Mouse (Mus musculus) monocyte, adult 2 months (primary cell): Measurements from ENCODE around the gene Hdac2.

Experiments used
- DNase-seq, 2 experiments: peaks; one replicate each; pipeline ENCODE4 v3.0.0; 2022; ENCODE audit warnings: low spot score in 2 of 2, low read depth in 1 of 2

Gene Hdac2

GRCm38 (mm10) chr10:36974086-36974675, at the start of gene Hdac2:
TSS of gene Hdac2 (plus strand) at chr10:36974544.
- peak; percentile 42 to 68 for DNase-seq

DNA sequence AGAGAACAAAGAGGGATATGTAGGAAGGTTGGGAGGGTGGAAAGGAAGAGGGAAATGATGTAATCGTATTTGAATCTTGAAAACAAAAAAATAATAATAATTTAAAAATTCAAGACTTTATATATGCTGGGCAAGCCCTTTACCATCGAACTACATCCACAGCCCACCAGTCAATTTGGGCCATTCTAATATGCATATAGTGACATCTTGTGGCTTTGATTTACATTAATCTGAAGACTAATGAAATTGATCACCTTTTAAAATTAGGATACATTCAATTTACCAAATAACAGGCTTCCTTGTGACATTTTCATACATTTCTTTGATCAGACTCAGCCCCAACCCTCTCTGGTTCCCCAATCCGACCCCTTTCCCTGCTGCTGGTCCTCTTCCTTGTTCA, 46.1 kb upstream of the Hdac2 start:
- no peak for DNase-seq

DNA sequence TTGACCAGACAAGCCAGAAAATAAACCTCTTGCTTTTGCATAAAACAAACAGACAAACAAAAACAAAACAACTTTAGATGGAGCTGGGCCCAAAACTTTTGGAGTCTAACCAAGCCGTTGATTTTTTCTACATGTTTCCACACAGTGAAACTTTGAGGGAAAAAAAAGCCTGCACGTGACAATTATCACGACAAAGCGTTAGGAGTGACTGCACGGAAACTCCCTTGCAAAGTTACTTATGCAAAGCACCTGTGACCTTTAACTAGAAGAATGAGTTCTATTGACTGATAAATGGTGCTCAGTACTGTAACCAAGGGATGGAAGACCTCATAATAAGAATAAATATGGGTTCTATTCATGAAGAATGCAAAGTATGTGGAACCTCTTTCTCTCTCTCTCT, 38.5 kb upstream of the Hdac2 start:
- DNase-seq, result no peak

- no peak for DNase-seq
Measured at GRCm38 (mm10) chr10:36936271-36936670, 38.1 kb upstream of the Hdac2 start.

DNA sequence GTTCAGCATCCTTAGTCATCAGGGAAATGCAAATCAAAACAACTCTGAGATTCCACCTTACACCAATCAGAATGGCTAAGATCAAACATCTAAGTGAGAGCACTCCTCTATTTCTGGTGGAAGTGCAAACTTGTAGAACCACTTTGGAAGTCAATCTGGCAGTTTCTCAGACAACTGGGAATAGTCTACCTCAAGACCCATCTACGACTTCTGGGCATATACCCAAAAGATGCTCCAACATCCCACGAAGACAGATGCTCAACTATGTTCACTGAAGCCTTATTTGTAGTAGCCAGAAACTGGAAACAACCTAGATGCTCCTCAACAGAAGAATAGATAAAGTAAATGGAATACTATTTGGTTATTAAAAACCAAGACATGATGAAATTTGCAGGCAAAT, 22.6 kb upstream of the Hdac2 start:
- no peak for DNase-seq

- no peak for DNase-seq
Measured at GRCm38 (mm10) chr10:36952622-36953021, 21.7 kb upstream of the Hdac2 start.

GRCm38 (mm10) chr10:36959563-36960110, 14.7 kb upstream of the Hdac2 start:
- no peak for DNase-seq

DNA sequence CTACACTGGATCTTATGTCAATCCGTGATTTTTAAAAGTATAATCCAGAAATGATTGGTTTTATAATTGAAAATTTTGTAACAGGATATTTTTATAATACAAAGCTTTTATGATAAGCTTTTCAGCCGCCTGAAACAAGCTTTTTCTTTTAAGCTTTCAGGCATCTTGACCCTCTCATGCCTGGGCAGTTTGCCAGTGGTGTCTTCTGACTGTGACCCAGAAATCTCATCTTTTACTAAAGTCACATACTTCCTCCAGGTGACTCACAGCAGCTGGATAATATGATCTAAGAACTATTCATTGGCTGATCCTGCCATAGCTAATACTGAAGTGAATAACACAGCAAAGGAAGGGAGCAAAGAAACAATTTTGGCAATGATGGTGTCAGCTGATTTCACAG, 9.9 kb upstream of the Hdac2 start:
- no peak for DNase-seq

DNA sequence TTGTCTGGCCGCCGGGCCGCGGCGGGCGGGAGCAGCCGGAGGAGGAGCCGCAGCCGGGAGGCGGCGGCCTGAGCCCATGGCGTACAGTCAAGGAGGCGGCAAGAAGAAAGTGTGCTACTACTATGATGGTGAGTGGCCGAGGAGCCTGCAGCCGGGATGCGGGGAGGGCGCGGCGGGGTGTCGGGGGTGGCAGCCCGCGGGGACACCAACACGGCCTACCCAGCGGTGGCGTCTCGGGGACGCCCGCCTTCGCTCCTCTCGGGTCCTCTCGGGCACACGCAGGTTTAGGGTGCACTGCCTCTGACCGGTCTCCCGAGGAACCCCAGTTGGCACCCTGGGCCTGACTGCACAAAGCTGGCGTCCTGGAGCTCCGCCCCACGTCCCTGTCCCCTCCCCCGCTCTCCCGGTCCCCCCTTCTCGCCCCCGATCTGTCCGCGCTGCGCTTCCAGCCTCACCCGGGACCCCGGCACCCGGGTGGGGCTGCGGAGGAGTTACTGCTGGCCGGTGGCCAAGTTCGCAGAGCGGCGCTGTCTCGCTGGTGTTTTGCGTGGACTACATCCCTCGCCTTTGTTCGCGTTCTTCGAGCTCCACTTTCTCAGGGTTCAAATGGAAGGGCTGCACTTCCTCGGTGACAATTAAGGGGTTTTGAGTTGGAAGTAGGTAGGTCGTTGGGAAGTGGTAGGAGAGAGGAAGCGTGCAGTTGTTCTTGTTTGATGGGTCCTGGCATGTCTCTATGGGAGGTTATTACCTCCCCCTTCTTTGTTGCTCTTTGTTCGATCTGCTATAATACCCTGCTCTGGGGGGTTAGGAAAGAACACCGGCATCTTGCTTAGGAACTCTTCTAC, 554 bp downstream of the Hdac2 start:
- DNase-seq, result peak; percentile 9 to 12

DNA sequence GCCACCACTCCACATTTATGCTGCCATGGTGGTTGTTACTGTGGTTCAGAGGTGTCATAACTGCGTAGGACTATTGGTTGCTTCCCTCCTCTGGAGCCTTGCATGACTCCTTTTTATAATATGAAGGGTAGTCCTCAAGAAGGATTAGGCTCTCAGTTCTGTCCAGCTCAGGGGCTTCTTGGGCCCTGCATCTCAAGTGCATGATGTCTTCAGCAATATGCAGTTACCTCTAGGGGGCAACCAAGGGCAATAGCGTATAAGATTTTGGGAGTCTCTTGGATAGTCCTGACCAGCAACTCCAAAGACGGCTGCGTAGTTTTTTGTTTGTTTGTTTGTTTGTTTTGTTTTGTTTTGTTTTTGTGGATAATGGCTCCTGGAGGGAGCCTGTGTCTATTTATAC, 7.5 kb downstream of the Hdac2 start:
- no peak for DNase-seq

DNA sequence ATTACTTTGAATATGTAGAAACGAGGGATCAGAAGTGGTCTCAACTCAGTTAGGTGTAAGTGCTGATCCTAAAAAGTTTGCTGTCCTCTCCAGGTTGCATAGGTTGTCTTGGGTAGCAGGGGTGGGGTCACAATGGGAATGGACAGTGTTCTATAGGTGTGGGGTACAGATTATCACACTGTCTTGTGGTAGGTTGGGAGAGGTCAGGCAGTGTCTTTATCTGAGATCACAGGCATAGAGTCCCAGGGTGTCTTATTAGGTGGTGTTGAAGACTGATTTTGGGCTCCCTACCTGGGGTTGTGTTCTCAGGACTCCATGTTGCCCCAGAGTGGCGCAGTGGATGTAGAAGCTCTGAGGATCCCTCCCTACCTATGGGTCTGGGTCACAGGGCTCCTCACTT, 17.8 kb downstream of the Hdac2 start:
- DNase-seq, result no peak

GRCm38 (mm10) chr10:37000839-37001238, 26.5 kb downstream of the Hdac2 start:
- no peak for DNase-seq

- no peak for DNase-seq
Measured at GRCm38 (mm10) chr10:37014274-37015107, 40.1 kb downstream of the Hdac2 start.

DNA sequence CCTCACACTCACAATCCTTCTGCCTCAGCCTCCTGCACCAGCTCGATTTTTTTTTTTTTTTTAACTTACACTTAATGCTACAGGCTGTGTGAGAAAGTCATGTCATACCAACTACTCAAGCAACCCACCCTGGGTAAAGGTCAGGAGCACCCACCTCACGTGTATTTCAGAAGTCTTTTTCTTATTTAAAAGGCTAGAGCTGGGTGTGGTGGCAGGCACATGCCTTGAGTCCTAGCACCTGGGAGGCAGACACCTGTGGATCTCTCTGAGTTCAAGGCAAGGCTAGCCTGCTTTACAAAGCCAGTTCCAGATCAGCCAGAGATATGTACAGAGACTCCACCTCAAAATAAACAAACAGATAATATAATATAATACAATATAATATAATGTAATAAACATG, 41.4 kb downstream of the Hdac2 start:
- no peak for DNase-seq

GRCm38 (mm10) chr10:37016200-37016599, 41.9 kb downstream of the Hdac2 start:
- no peak for DNase-seq

DNA sequence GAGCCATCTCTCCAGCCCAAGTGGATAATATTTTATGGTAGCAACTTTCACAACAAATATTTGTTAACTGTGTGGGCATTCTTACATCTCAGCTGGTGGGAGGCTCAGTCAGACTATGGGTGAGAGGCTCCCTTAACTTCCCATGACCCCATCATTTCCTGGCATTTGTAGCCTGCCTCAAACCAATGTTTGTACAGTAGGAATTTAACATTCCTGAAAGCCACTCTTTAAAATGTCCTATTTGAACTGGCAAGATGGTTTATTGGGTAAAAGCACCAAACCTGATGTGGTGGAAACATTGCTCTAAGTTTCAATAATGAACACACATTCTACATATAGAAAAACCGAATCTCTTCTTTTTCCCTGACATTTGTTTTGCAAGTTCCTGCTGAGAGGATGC, 50.0 kb downstream of the Hdac2 start:
- no peak for DNase-seq

- DNase-seq, result no peak
Measured at GRCm38 (mm10) chr10:37028651-37029050, 54.3 kb downstream of the Hdac2 start.

- DNase-seq, result no peak
Measured at GRCm38 (mm10) chr10:37035090-37035497, 60.8 kb downstream of the Hdac2 start.

GRCm38 (mm10) chr10:37047661-37048098, 73.3 kb downstream of the Hdac2 start:
- no peak for DNase-seq
